Comparison of ENCODE assay signal across 14 mouse cellular contexts in genomic region chr16:45952501-45952900, GRCm38 (mm10). TPM values are rescaled to one million over a fixed set of nuclear protein-coding genes. Genes with fewer than 3 reads are reported as not detected.
DNase-seq lines count a peak whose midpoint lies in the region; ATAC-seq and TF ChIP-seq lines count a peak whose summit lies in the region.
"Had no signal": no experiment of that assay in that cellular context is flagged by ENCODE, and none has a peak within 500 bp of the region (broad histone marks: within the 10 kb centered on the region; RNA-seq: fewer than 3 reads in every experiment).

No protein-coding gene starts in this region.

- H3K4me3 ChIP-seq in embryonic fibroblast, embryonic 13.5 days (ENCODE audit: insufficient read depth, low read length): no peak overlapping the region
- H3K4me3 ChIP-seq in kidney, embryonic 14.5 days (ENCODE audit: low read length): no peak overlapping the region
- H3K4me3 ChIP-seq in liver, postnatal 0 days (ENCODE audit: low read depth, low read length): peak overlapping the region; percentile 42
- H3K4me3 ChIP-seq in forebrain, embryonic 13.5 days: no peak overlapping the region
- H3K4me3 ChIP-seq in midbrain, embryonic 15.5 days: no peak overlapping the region
- H3K4me3 ChIP-seq: embryonic facial prominence, embryonic 12.5 days; heart, embryonic 13.5 days; limb, embryonic 12.5 days; midbrain, embryonic 12.5 days had no signal

- no peaks in the 10 kb centered on the region for H3K27me3 ChIP-seq in kidney, embryonic 14.5 days (ENCODE audit: control insufficient read depth, insufficient read depth, low read length)
- H3K27me3 ChIP-seq in liver, postnatal 0 days (ENCODE audit: insufficient read depth, low read length): no peaks in the 10 kb centered on the region
- H3K27me3 ChIP-seq in forebrain, embryonic 13.5 days: no peaks in the 10 kb centered on the region
- H3K27me3 ChIP-seq in midbrain, embryonic 15.5 days (replicated peaks): no peaks in the 10 kb centered on the region
- H3K27me3 ChIP-seq: embryonic facial prominence, embryonic 12.5 days; heart, embryonic 13.5 days; limb, embryonic 12.5 days; midbrain, embryonic 12.5 days had no signal

- no peaks in the 10 kb centered on the region for H3K9me3 ChIP-seq in kidney, embryonic 14.5 days (ENCODE audit: control insufficient read depth, low read length)
- H3K9me3 ChIP-seq in liver, postnatal 0 days (ENCODE audit: low read length): no peaks in the 10 kb centered on the region
- H3K9me3 ChIP-seq in forebrain, embryonic 13.5 days (replicated peaks): no peaks in the 10 kb centered on the region
- no peaks in the 10 kb centered on the region for H3K9me3 ChIP-seq in midbrain, embryonic 15.5 days
- H3K9me3 ChIP-seq: embryonic facial prominence, embryonic 12.5 days; heart, embryonic 13.5 days; limb, embryonic 12.5 days; midbrain, embryonic 12.5 days had no signal

- peak overlapping the region; percentile 84; the same call in 1 of the 2 replicates for H3K27ac ChIP-seq in embryonic fibroblast, embryonic 13.5 days (ENCODE audit: insufficient read depth, low read length)
- H3K27ac ChIP-seq in kidney, embryonic 14.5 days (ENCODE audit: low read depth, low read length): peak overlapping the region; percentile 68
- peak overlapping the region; percentile 68 for H3K27ac ChIP-seq in liver, postnatal 0 days (ENCODE audit: low read depth)
- H3K27ac ChIP-seq in forebrain, embryonic 13.5 days: no peak overlapping the region
- H3K27ac ChIP-seq in midbrain, embryonic 15.5 days: no peak overlapping the region
- H3K27ac ChIP-seq: embryonic facial prominence, embryonic 12.5 days; heart, embryonic 13.5 days; limb, embryonic 12.5 days; midbrain, embryonic 12.5 days had no signal

- TF ChIP-seq POLR2A in embryonic fibroblast, embryonic 13.5 days (IDR thresholded peaks at IDR 0.05; ENCODE audit: low read depth, low read length): no peak

- no peak overlapping the region for H3K9ac ChIP-seq in kidney, embryonic 14.5 days (ENCODE audit: low read depth, low read length)
- no peak overlapping the region for H3K9ac ChIP-seq in liver, postnatal 0 days (replicated peaks)
- no peak overlapping the region for H3K9ac ChIP-seq in forebrain, embryonic 13.5 days
- no peak overlapping the region for H3K9ac ChIP-seq in midbrain, embryonic 15.5 days
- H3K9ac ChIP-seq: embryonic facial prominence, embryonic 12.5 days; heart, embryonic 13.5 days; limb, embryonic 12.5 days; midbrain, embryonic 12.5 days had no signal

- H3K4me2 ChIP-seq in kidney, embryonic 14.5 days (replicated peaks; ENCODE audit: low read depth, low read length): peak overlapping the region; percentile 12
- H3K4me2 ChIP-seq in liver, postnatal 0 days (ENCODE audit: low read depth, low read length): peak overlapping the region; percentile 64
- H3K4me2 ChIP-seq in forebrain, embryonic 13.5 days: no peak overlapping the region
- no peak overlapping the region for H3K4me2 ChIP-seq in midbrain, embryonic 15.5 days
- H3K4me2 ChIP-seq: embryonic facial prominence, embryonic 12.5 days; heart, embryonic 13.5 days; limb, embryonic 12.5 days; midbrain, embryonic 12.5 days had no signal

- no peak for TF ChIP-seq EP300 in liver, postnatal 0 days (IDR thresholded peaks at IDR 0.05; ENCODE audit: low read depth)

- TF ChIP-seq CTCF in embryonic fibroblast, embryonic 13.5 days (IDR thresholded peaks at IDR 0.05; ENCODE audit: borderline replicate concordance, insufficient read depth, low read length): no peak
- TF ChIP-seq CTCF in liver, postnatal 0 days (IDR thresholded peaks at IDR 0.05; ENCODE audit: low read depth): no peak

- no peaks in the 10 kb centered on the region for H3K36me3 ChIP-seq in kidney, embryonic 14.5 days (ENCODE audit: control insufficient read depth, insufficient read depth, low read length)
- no peaks in the 10 kb centered on the region for H3K36me3 ChIP-seq in liver, postnatal 0 days (replicated peaks; ENCODE audit: insufficient read depth, low read length)
- no peaks in the 10 kb centered on the region for H3K36me3 ChIP-seq in forebrain, embryonic 13.5 days (ENCODE audit: poor library complexity, severe bottlenecking)
- H3K36me3 ChIP-seq in midbrain, embryonic 15.5 days (replicated peaks): no peaks in the 10 kb centered on the region
- H3K36me3 ChIP-seq: embryonic facial prominence, embryonic 12.5 days; heart, embryonic 13.5 days; limb, embryonic 12.5 days; midbrain, embryonic 12.5 days had no signal

- peak; percentile 88 for ATAC-seq in kidney, embryonic 14.5 days (ENCODE audit: low FRiP score, low TSS enrichment)
- ATAC-seq in liver, postnatal 0 days: peak; percentile 79
- no peak for ATAC-seq in forebrain, embryonic 13.5 days
- no peak for ATAC-seq in midbrain, embryonic 15.5 days (replicated peaks)

- peaks cover 4% of the 10 kb centered on the region for H3K4me1 ChIP-seq in embryonic fibroblast, embryonic 13.5 days (ENCODE audit: control insufficient read depth, insufficient read depth, low read length)
- peaks cover 6% of the 10 kb centered on the region; the same call in 1 of the 2 replicates for H3K4me1 ChIP-seq in kidney, embryonic 14.5 days (ENCODE audit: control insufficient read depth, insufficient read depth, low read length)
- no peaks in the 10 kb centered on the region for H3K4me1 ChIP-seq in liver, postnatal 0 days (ENCODE audit: insufficient read depth)
- no peaks in the 10 kb centered on the region for H3K4me1 ChIP-seq in forebrain, embryonic 13.5 days
- no peaks in the 10 kb centered on the region for H3K4me1 ChIP-seq in midbrain, embryonic 15.5 days
- H3K4me1 ChIP-seq: embryonic facial prominence, embryonic 12.5 days; heart, embryonic 13.5 days; midbrain, embryonic 12.5 days had no signal

- peak; percentile 47 for DNase-seq in CD4-positive, CD25-positive, alpha-beta regulatory T cell, adult 2 months (ENCODE audit: low read depth, low spot score)
- no peak for DNase-seq in liver, postnatal 0 days
- no peak for DNase-seq in ovary, postnatal 10 days (ENCODE audit: low spot score)
- no peak for DNase-seq in left cerebral cortex, adult 9 months (ENCODE audit: low spot score in 2 of 2)
- DNase-seq: adrenal gland, postnatal 25 days; cerebellum, adult 8-10 months had no signal

- WGBS in kidney, embryonic 14.5 days: 40% methylated on average over 5 of the region's 5 CpGs
- 29% methylated on average over 5 of the region's 5 CpGs for WGBS in liver, postnatal 0 days (ENCODE audit: insufficient replicate concordance)
- 75% methylated on average over 5 of the region's 5 CpGs for WGBS in forebrain, embryonic 13.5 days
- 76% methylated on average over 5 of the region's 5 CpGs for WGBS in midbrain, embryonic 15.5 days

RNA-seq across cellular contexts. Expression of gene Phldb2, which starts 0.9 kb away (rescaled TPM):
- 253 and 317 TPM in 2 replicates for polyA plus RNA-seq in embryonic fibroblast, embryonic 13.5 days (2011; ENCODE audit: insufficient read length, low read depth, missing spikeins)
- polyA plus RNA-seq in kidney, embryonic 14.5 days (2014; fragmentation: Nextera tagmentation; extraction: Ambion mirVana): 48.1 and 79.3 TPM in 2 replicates
- 7.4 and 9.8 TPM in 2 replicates for polyA plus RNA-seq in liver, postnatal 0 days (2015; fragmentation: Nextera tagmentation; extraction: Ambion mirVana)
- 11.3 and 13.2 TPM in 2 replicates for polyA plus RNA-seq in forebrain, embryonic 13.5 days (2015; fragmentation: Nextera tagmentation; extraction: Ambion mirVana)
- polyA plus RNA-seq in midbrain, embryonic 15.5 days (2015; fragmentation: Nextera tagmentation; extraction: Ambion mirVana): 7.8 and 9.1 TPM in 2 replicates

RNA-seq across cellular contexts. Expression of gene Plcxd2, which starts 57.5 kb away (rescaled TPM):
- 7.5 and 8.9 TPM in 2 replicates for polyA plus RNA-seq in embryonic fibroblast, embryonic 13.5 days (2011; ENCODE audit: insufficient read length, low read depth, missing spikeins)
- polyA plus RNA-seq in kidney, embryonic 14.5 days (2014; fragmentation: Nextera tagmentation; extraction: Ambion mirVana): 0.89 and 1.2 TPM in 2 replicates
- polyA plus RNA-seq in liver, postnatal 0 days (2015; fragmentation: Nextera tagmentation; extraction: Ambion mirVana): 5.8 and 6.6 TPM in 2 replicates
- polyA plus RNA-seq in forebrain, embryonic 13.5 days (2015; fragmentation: Nextera tagmentation; extraction: Ambion mirVana): 11.8 and 12.6 TPM in 2 replicates
- 12.4 and 12.9 TPM in 2 replicates for polyA plus RNA-seq in midbrain, embryonic 15.5 days (2015; fragmentation: Nextera tagmentation; extraction: Ambion mirVana)

Comparison
In these comparisons a context has a peak if more than half of its experiments do, and no peak if none do; other contexts are left out.
1. H3K27ac ChIP-seq: peak in embryonic fibroblast, embryonic 13.5 days (single experiment), kidney, embryonic 14.5 days (single experiment) and liver, postnatal 0 days (single experiment); none in forebrain, embryonic 13.5 days (single experiment) and midbrain, embryonic 15.5 days (single experiment).
2. ATAC-seq: peak in kidney, embryonic 14.5 days (single experiment) and liver, postnatal 0 days (single experiment); none in forebrain, embryonic 13.5 days (single experiment) and midbrain, embryonic 15.5 days (single experiment).
3. H3K4me2 ChIP-seq: peak in kidney, embryonic 14.5 days (single experiment) and liver, postnatal 0 days (single experiment); none in forebrain, embryonic 13.5 days (single experiment) and midbrain, embryonic 15.5 days (single experiment).